Mouse (Mus musculus) liver, embryonic 14.5 days (tissue): ENCODE results near the gene Chn2.

Experiments
- CTCF ChIP-seq: IDR thresholded peaks from 2 replicates; pipeline ENCODE4 v1.5.1; 2016; ENCODE audit warnings: antibody characterized with exemption, low read depth, control low read depth
- EP300 ChIP-seq: IDR thresholded peaks from 2 replicates; pipeline ENCODE4 v1.6.1; 2016; ENCODE audit warnings: antibody characterized with exemption, low read depth

DNA sequence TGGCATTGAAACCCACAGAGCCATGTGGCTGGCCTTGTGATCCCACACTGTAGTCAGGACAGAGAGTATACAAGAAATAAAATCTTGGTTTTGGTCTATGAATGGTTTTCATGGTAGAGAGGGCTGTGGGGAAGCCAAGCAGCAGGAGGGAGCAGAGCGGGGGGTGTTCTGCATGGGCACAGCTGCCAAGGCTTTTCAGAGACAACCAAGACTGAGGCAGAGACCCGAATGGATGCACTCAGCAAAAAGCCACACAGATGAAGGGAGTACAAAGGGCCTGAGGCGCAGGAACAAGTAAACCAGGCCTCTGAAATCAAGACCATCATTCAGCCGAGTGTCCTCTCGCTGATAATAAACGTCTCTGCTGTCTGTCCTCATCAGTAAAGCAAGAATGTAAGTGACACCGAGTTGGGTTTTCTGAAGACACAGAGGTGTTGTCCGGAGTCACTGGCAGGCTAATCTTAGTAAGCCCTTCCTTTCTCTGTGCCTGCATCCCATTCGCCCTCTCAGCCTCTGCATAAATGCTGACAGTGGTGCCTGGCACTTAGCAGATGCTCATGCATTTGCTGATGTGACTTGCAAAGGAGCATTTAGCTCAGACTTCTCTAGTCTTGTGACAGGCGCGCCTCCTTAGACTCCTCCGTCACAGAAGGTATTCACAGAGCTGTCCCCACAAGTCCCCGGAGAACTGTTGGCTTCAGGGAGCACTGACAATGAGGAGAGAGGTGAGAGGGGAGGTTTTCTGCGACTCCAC lies 144.6 kb downstream of the Chn2 start:
- TF ChIP-seq CTCF (no peak), EP300 (no peak)
